Mouse (Mus musculus) stomach, postnatal 0 days (tissue): ENCODE measurements around the gene Ifitm6.

Source experiments
- CTCF ChIP-seq: IDR thresholded peaks from 2 replicates; pipeline ENCODE4 v1.5.1; 2016; ENCODE audit warnings: antibody characterized with exemption, low read depth, mild to moderate bottlenecking, moderate library complexity
- EP300 ChIP-seq: optimal IDR thresholded peaks from 2 replicates; pipeline ENCODE3; 2016; ENCODE audit warnings: antibody characterized with exemption

DNA sequence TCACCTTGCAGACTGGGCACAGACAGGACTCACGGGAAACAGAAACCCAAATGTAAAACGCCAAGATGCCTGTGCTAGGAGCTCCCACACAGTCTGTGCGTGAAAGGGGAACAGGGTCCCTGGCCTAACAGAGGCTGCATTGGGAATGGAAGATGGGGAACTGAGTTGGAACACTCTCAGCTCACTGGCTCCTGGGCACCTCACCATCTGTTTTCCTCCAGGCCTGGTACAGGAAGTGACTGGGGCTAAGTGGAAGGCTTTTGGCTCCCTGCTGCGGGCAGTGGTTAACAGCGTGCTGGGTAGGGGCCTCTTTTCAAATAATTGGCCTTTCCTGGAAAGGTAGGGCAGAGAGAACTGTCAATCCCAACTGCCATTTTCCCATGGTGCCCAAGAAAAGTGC is 27.1 kb downstream of the Ifitm6 start:
- TF ChIP-seq EP300, result no peak
- TF ChIP-seq CTCF, result no peak
